Mouse (Mus musculus): Measurements from ENCODE around the gene Blm. TPM values are rescaled to one million over a fixed set of nuclear protein-coding genes. Genes with fewer than 3 reads are reported as not detected.
A peak's percentile ranks its signal among the peaks of the same experiment; 100 is the strongest.

The Blm gene
- polyA plus RNA-seq (2016; fragmentation: Nextera tagmentation; extraction: Ambion mirVana), result 32.3 and 35.6 TPM in 2 replicates

DNA sequence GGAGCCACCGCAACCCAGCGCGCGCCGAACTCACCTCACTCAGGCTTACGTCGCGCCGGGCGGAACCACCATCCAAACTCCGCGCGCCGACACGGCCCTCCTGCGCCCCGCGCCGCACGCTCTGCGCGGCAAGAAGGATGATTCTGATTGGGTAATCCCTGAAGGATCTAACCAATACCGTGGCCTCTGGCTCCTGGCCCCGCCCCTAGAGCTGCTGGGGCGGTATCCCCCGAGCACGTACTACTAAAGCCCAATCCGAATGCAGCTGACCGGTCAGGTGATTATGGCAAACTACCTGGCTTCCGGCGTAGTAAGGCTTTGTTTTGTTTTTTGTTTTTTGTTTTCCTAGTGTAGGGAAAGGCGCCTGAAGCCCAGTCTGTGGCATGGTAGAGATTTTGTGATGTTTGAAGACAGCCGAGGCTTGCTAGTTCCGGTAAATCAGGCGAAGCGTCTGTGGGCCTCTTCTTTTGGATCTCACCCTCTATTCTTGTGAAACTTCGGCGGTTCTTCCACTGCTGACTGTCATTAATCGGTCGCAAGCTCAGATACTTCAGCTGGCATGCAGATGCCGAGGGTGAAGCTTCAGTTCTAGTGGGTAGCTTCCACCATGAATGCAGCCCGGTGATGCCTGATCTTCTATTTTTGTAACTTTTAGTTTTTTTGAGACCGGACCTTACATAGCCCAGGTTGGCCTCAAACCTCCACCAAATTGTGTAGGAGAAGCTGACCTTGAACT is at the start of gene Blm:
Gene Blm (minus strand): TSS at position 111 of the 736 bp plus-strand sequence.
- peak; percentile 98 for DNase-seq (ENCODE audit: low spot score)
- H3K27ac ChIP-seq, result peak within 1 kb of the TSS; percentile 91
- under 1% methylated on average over 43 of the region's 43 CpGs for WGBS
- H3K4me1 ChIP-seq, result peaks cover 13% of the 10 kb centered on the region
- peak within 1 kb of the TSS; percentile 81 for H3K4me3 ChIP-seq
- no peaks in the 10 kb centered on the region for H3K27me3 ChIP-seq (ENCODE audit: insufficient read depth, poor library complexity, severe bottlenecking)
- no peaks in the 10 kb centered on the region for H3K36me3 ChIP-seq
- H3K9me3 ChIP-seq, result no peaks in the 10 kb centered on the region

DNA sequence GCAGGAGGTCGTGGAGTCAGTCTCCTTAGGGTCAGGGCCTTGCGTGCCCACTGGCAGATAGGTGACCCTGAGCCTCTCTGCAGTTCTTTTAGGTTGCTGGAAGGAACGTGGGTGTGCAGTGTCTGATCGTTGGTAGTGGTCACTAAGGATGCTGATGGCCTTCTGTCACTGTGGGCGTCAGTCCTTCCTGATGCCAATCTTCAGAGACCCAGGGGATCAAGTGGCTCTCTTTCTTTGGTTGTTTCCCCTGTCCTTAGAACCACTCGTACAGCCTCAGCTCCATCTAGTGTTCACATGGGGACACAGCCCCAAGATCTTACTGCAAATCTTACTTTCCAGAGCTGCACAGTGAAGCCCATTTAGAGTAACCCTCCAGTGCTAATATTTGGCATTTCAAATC is 49.1 kb upstream of the Blm start:
- peaks cover 35% of the 10 kb centered on the region for H3K4me1 ChIP-seq
- DNase-seq (ENCODE audit: low spot score), result no peak
- peaks cover 14% of the 10 kb centered on the region; the same call in 1 of the 2 replicates for H3K27me3 ChIP-seq (ENCODE audit: insufficient read depth, poor library complexity, severe bottlenecking)
- 33% methylated on average over 6 of the region's 6 CpGs for WGBS
- no peaks in the 10 kb centered on the region for H3K9me3 ChIP-seq
- H3K27ac ChIP-seq, result peak overlapping the region; percentile 42; the same call in 1 of the 2 replicates
- H3K36me3 ChIP-seq, result peaks cover 7% of the 10 kb centered on the region
- no peak overlapping the region for H3K4me3 ChIP-seq

DNA sequence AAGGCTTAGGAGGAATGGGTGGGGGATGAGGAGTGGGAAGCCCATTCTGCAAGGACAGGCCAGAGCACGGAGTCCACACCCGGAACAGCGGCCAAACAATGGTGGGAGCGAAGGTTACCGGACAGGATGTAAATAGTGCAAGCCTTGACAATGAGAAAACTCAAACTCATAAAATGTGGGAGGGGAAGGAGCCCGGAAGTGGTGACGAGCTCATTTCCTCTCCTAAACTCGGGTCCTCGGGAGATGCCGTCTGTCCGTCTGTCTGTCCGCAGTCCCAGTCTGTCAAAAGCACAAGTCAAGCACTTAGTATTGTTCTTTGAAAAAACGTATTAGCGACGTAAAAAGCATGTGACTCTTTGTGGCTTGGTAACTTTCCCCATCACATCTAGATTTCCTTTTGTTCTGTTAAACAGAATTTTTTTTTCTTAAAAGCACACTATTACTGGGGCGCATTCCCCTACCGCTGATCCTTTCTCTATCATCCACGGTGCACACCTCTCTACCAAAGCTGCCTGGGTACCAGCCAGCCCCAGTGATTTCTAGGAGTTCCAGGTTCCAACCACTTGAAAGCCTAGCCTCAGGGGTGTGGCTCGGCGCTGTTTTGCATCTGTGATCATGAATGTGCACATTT is 48.0 kb upstream of the Blm start:
- 73% methylated on average over 20 of the region's 20 CpGs for WGBS
- Histone ChIP-seq H3K9me3 (no peaks in the 10 kb centered on the region), H3K36me3 (no peaks in the 10 kb centered on the region), H3K4me1 (peaks cover 35% of the 10 kb centered on the region), H3K27ac (peak overlapping the region; percentile 14; the same call in 1 of the 2 replicates), H3K27me3 (ENCODE audit: insufficient read depth, poor library complexity, severe bottlenecking) (peaks cover 11% of the 10 kb centered on the region; the same call in 1 of the 2 replicates), H3K4me3 (no peak overlapping the region)
- DNase-seq (ENCODE audit: low spot score), result no peak

DNA sequence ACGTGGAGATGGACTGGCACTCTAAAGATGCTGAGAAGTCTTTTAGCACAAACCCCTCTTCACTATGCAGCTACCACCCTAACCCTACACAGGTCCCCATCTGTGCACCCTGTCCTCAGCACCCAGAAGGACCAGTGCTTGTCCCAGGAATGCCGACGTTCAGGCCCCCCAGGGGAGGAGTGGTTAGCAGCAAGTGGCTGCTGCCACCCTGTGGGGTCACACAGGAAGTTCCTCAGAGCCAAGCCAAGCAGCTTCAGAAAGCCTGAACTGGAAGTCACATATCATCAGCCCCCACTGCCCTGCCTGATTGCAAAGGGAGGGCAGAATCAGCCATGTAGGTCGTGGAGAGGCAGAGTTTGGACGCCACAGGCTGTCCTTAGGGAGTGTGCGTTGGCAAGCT is 45.4 kb upstream of the Blm start:
- no peak overlapping the region for H3K27ac ChIP-seq
- WGBS, result 28% methylated on average over 6 of the region's 6 CpGs
- no peaks in the 10 kb centered on the region for H3K36me3 ChIP-seq
- H3K27me3 ChIP-seq (ENCODE audit: insufficient read depth, poor library complexity, severe bottlenecking), result 0 out of 2 replicates have a peak, but pooled peaks cover 4% of the 10 kb centered on the region
- H3K4me1 ChIP-seq, result peaks cover 13% of the 10 kb centered on the region
- no peaks in the 10 kb centered on the region for H3K9me3 ChIP-seq
- no peak overlapping the region for H3K4me3 ChIP-seq
- no peak for DNase-seq (ENCODE audit: low spot score)

DNA sequence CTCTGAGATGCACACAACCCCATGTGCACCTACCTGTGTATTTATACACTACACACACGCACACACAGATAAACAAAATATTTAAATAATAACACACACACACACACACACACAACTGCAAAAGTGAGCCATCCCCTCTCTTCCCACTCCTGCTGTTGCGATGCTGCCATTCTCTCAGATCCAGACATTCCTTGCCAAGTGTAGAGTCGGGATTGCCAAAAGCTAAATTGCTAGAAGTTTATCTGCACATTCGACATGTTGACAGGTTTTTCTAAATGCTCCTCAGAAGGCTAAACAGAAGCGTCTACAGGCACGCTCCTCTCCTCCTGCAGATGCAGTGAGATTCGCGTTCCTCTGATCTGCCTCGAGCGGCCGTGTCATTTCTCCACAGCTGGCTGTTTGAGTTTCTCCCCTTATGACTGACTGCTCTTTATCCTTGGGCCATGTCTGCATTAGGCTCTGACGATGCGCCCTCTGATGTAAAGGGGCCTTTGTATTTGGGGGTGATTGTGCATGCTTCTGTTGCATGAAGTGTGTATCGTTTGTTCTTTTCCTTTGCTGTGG is 42.6 kb upstream of the Blm start:
- Histone ChIP-seq H3K27ac (no peak overlapping the region), H3K4me3 (no peak overlapping the region), H3K4me1 (peaks cover 9% of the 10 kb centered on the region), H3K27me3 (ENCODE audit: insufficient read depth, poor library complexity, severe bottlenecking) (0 out of 2 replicates have a peak, but pooled peaks cover 9% of the 10 kb centered on the region), H3K36me3 (no peaks in the 10 kb centered on the region), H3K9me3 (no peaks in the 10 kb centered on the region)
- 52% methylated on average over 14 of the region's 14 CpGs for WGBS
- no peak for DNase-seq (ENCODE audit: low spot score)

DNA sequence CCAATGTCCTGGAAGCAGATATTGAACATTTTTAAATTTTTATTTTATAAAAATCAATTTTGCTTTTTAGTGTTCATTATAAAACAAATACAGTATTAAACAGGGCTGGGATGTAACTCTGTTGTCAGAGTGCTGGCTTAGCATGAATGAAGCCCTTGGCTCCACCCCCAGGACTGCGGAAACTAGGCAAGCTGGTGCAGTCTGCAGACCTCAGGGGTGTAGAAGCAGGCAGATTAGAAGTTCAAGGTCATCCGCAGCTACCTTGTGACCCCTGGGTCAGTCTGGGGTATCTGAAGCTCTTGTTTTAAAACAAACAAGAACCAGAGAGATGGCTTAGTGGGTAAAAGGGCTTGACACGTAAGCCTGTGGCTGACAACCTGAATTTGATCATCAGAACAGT is 41.7 kb upstream of the Blm start:
- H3K4me3 ChIP-seq, result no peak overlapping the region
- no peak for DNase-seq (ENCODE audit: low spot score)

DNA sequence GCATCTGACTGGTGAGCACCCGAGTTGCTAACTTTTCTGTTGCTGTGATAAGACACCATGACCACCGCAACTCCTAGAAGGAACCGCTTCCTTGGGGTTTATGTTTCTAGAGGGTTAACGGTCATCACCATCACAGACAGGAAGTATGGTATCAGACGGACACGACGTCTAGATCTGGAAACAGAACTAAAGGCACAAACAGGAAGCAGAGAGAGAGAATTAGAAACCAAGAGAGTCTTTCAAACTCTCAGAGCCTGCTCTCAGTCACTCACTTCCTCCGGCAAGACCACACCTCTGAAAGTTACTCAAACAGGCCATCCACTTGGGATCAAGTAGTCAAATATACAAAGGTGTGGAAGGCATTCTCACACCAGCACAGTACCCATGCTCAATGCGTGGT is 40.8 kb upstream of the Blm start:
- Histone ChIP-seq H3K27me3 (ENCODE audit: insufficient read depth, poor library complexity, severe bottlenecking) (0 out of 2 replicates have a peak, but pooled peaks cover 6% of the 10 kb centered on the region), H3K4me3 (no peak overlapping the region), H3K36me3 (no peaks in the 10 kb centered on the region), H3K27ac (no peak overlapping the region), H3K9me3 (no peaks in the 10 kb centered on the region), H3K4me1 (peaks cover 4% of the 10 kb centered on the region)
- 71% methylated on average over 9 of the region's 9 CpGs for WGBS
- DNase-seq (ENCODE audit: low spot score), result no peak

More for the DNA sequence above, 41.7 kb upstream of the Blm start:
- Histone ChIP-seq H3K27me3 (ENCODE audit: insufficient read depth, poor library complexity, severe bottlenecking) (0 out of 2 replicates have a peak, but pooled peaks cover 6% of the 10 kb centered on the region), H3K36me3 (no peaks in the 10 kb centered on the region), H3K4me1 (peaks cover 5% of the 10 kb centered on the region), H3K27ac (no peak overlapping the region), H3K9me3 (no peaks in the 10 kb centered on the region)
- 60% methylated on average over 3 of the region's 3 CpGs for WGBS

DNA sequence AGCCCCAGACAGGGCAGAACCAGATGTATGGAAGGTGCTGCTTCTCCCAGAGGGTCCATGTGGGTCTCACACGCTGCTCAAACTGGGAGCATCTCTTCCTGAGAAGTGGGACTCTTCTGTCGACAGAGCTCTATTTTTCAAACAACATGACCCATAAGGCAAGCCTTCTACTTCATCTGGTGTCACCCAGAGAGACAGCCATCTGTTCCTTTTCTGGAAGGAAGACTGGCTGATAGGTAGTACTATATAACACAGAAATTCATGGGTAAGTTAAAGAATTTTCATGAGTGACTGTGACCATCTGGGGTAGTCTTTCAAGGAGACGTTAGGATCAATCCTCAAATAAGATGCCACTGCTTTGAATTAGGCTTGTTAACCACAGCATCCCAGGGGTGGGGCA is 38.2 kb upstream of the Blm start:
- 55% methylated on average over 3 of the region's 3 CpGs for WGBS
- DNase-seq (ENCODE audit: low spot score), result no peak

DNA sequence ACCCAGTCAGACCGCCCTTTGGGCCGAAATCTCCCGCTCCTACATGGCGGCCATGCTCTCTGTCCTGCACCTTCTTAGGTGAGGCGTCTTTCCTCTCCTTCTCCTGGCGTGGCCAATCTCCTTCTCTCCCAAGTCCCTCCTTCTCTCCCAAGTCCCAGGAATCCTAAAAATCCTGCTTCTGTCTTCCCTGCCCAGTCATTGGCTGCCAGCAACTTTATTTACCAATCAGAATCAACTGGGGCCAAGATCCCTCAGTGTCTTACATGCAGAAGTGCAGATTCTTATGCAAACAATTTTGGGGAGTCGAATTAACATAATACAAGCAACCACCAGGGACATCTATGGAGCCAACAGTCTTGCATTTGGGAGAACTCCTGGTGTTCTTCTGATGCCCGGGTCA is 33.1 kb upstream of the Blm start:
- H3K27ac ChIP-seq, result no peak overlapping the region
- no peaks in the 10 kb centered on the region for H3K4me1 ChIP-seq
- WGBS, result 69% methylated on average over 8 of the region's 8 CpGs
- H3K27me3 ChIP-seq (ENCODE audit: insufficient read depth, poor library complexity, severe bottlenecking), result peaks cover 5% of the 10 kb centered on the region; the same call in 1 of the 2 replicates
- no peak for DNase-seq (ENCODE audit: low spot score)
- H3K36me3 ChIP-seq, result no peaks in the 10 kb centered on the region
- no peaks in the 10 kb centered on the region for H3K9me3 ChIP-seq
- no peak overlapping the region for H3K4me3 ChIP-seq

More for the DNA sequence above, 38.2 kb upstream of the Blm start:
- Histone ChIP-seq H3K36me3 (no peaks in the 10 kb centered on the region), H3K27ac (no peak overlapping the region), H3K27me3 (ENCODE audit: insufficient read depth, poor library complexity, severe bottlenecking) (0 out of 2 replicates have a peak, but pooled peaks cover 6% of the 10 kb centered on the region), H3K4me1 (no peaks in the 10 kb centered on the region), H3K4me3 (no peak overlapping the region), H3K9me3 (no peaks in the 10 kb centered on the region)

DNA sequence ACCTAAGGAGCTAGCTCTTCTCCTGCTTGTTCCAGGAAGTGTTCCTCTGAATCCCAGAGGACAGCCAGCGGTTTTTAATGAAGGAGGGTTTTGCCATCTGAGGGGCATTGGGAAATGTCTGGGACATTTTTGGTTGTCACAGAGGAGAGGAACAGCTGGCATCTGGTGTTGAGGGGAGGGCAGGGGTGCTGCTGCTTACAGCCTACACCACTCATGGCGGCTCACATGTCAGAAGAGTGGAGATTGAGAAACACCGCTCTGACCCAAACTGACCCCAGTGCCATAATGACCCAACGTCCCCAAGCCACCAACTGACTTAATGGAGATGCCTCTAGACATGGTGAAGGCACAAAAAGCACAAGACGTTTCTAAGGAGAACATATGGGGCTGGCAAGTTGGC is 27.0 kb upstream of the Blm start:
- H3K4me3 ChIP-seq, result no peak overlapping the region
- no peaks in the 10 kb centered on the region for H3K9me3 ChIP-seq
- no peaks in the 10 kb centered on the region; the same call in 1 of the 2 replicates for H3K27me3 ChIP-seq (ENCODE audit: insufficient read depth, poor library complexity, severe bottlenecking)
- 0 out of 2 replicates have a peak, but pooled peaks cover 6% of the 10 kb centered on the region for H3K4me1 ChIP-seq
- WGBS, result 78% methylated on average over 5 of the region's 5 CpGs
- no peak for DNase-seq (ENCODE audit: low spot score)
- H3K36me3 ChIP-seq, result no peaks in the 10 kb centered on the region
- no peak overlapping the region for H3K27ac ChIP-seq

DNA sequence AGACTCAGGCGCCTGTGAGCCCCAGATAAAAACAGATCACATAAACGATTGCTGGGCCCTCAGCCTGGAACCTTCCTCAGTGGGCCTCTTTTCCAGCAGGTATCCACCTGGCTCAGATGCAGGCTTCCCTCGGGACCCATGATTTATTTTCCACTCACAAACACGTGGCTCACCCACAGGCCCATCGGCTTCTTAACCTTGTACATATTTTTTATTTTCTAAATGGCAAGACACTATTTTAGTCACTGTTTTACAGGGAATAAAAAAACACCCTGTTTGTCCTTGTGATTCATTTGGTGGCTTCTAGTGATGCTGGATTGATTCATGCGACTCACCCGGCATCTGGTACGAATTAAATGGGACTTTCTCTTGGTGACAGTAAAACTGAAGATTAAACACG is 26.4 kb upstream of the Blm start:
- Histone ChIP-seq H3K36me3 (no peaks in the 10 kb centered on the region), H3K4me3 (no peak overlapping the region), H3K9me3 (no peaks in the 10 kb centered on the region), H3K27ac (no peak overlapping the region), H3K27me3 (ENCODE audit: insufficient read depth, poor library complexity, severe bottlenecking) (no peaks in the 10 kb centered on the region; the same call in 1 of the 2 replicates), H3K4me1 (peaks cover 11% of the 10 kb centered on the region; the same call in 1 of the 2 replicates)
- WGBS, result 77% methylated on average over 9 of the region's 9 CpGs
- no peak for DNase-seq (ENCODE audit: low spot score)

DNA sequence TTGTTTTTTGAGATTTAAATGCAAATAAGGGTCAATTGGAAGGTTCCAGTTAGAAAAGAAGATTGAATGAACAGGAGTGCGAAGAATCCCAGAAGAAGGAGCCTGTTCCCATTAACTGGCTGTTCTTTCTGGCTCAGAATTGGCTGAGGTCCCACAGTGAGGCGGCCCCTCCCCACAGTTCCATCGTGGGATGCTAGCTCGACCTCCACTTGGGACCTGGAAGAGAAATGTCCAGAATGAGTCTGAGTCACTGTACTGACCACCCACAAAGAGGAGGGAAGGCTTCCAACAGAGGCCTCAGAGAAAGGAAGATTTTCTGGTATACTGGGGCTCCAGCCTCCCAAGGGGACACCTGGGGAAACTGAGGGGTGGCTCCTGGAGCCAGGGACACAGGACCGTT is 23.7 kb upstream of the Blm start:
- WGBS, result 76% methylated on average over 5 of the region's 5 CpGs
- peaks cover 24% of the 10 kb centered on the region for H3K4me1 ChIP-seq
- DNase-seq (ENCODE audit: low spot score), result no peak
- H3K36me3 ChIP-seq, result no peaks in the 10 kb centered on the region
- no peaks in the 10 kb centered on the region for H3K27me3 ChIP-seq (ENCODE audit: insufficient read depth, poor library complexity, severe bottlenecking)
- no peaks in the 10 kb centered on the region for H3K9me3 ChIP-seq
- no peak overlapping the region for H3K4me3 ChIP-seq
- no peak overlapping the region for H3K27ac ChIP-seq

DNA sequence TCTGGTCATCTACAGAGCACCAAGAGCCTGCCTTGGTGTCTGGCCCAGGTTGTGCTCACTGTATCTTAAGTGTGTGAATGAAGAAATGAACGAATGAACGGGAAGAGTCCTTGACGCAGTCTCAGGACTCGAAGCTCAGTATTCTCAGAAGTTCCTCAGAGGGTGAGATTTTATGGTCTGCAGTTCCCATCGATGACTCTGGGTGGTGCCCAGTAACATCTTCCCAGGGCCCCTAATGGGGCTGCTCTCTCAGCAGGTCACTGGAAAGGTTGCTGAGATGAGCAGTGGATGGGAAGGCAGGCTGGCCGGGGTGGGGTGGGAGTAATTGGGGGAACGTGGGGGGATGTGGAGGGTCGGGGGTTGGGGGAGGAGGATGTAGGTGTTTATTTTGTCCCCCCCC is 23.2 kb upstream of the Blm start:
- Histone ChIP-seq H3K9me3 (no peaks in the 10 kb centered on the region), H3K4me1 (peaks cover 24% of the 10 kb centered on the region), H3K27me3 (ENCODE audit: insufficient read depth, poor library complexity, severe bottlenecking) (no peaks in the 10 kb centered on the region), H3K36me3 (no peaks in the 10 kb centered on the region), H3K27ac (no peak overlapping the region), H3K4me3 (no peak overlapping the region)
- no peak for DNase-seq (ENCODE audit: low spot score)
- 56% methylated on average over 8 of the region's 8 CpGs for WGBS
